35 mouse cellular contexts compared by ENCODE assay signal in the genomic region with DNA sequence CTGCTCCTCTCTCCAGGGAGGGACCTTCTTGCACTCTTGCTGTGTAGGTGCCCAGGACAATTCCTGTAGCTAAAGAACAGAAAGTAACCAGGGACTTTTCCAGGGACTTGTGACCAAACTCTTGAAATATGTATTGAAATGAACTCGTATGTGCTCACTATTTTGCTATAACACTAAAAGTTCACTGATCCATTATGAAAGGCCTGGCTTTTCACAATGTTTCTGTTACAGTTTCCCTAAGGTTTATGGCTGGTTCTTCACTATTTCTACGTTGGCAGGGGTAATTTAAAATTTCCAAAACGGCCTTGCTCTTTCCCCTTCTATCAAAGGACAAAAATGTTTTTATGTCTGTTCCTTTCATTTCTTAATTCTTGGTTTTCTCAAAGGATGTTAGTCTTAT.
"Had no signal": no experiment of that assay in that cellular context is flagged by ENCODE, and none has a peak within 500 bp of the region (broad histone marks: within the 10 kb centered on the region; RNA-seq: fewer than 3 reads in every experiment).

No protein-coding gene starts in this region.

- H3K9ac ChIP-seq: heart, embryonic 12.5 days; heart, embryonic 13.5 days; heart, embryonic 15.5 days; hindbrain, embryonic 12.5 days; hindbrain, embryonic 13.5 days; hindbrain, embryonic 14.5 days; hindbrain, embryonic 15.5 days; kidney, embryonic 15.5 days had no signal

- DNase-seq: heart, postnatal 10 days; heart, postnatal 14 days; heart, postnatal 36 days; heart, postnatal 4 days; kidney, adult 11 months; kidney, adult 18-20 months; kidney, adult 2 months; kidney, adult 8-10 months; kidney, adult 9 months; kidney, postnatal 10 days; kidney, postnatal 14 days; kidney, postnatal 25 days; kidney, postnatal 36 days; kidney, postnatal 4 days; layer of hippocampus, adult 9-11 months; layer of hippocampus, postnatal 36 days had no signal

- ATAC-seq: hindbrain, embryonic 16.5 days; hindbrain, postnatal 0 days; inflammation-experienced regulatory T-cells, adult 6 months; intestine, embryonic 16.5 days; intestine, postnatal 0 days had no signal

- H3K4me1 ChIP-seq: heart, embryonic 10.5 days; heart, embryonic 15.5 days; hindbrain, embryonic 10.5 days; hindbrain, embryonic 12.5 days; hindbrain, embryonic 13.5 days; hindbrain, embryonic 15.5 days; kidney, embryonic 15.5 days had no signal

- H3K4me2 ChIP-seq: heart, embryonic 11.5 days; heart, embryonic 12.5 days; heart, embryonic 13.5 days; heart, embryonic 15.5 days; hindbrain, embryonic 12.5 days; hindbrain, embryonic 13.5 days; hindbrain, embryonic 14.5 days; hindbrain, embryonic 15.5 days; kidney, embryonic 15.5 days had no signal

- H3K9me3 ChIP-seq: heart, embryonic 10.5 days; heart, embryonic 12.5 days; heart, embryonic 13.5 days; heart, embryonic 15.5 days; hindbrain, embryonic 10.5 days; hindbrain, embryonic 12.5 days; hindbrain, embryonic 13.5 days; hindbrain, embryonic 15.5 days; kidney, embryonic 15.5 days had no signal

- H3K36me3 ChIP-seq: heart, embryonic 10.5 days; heart, embryonic 12.5 days; heart, embryonic 13.5 days; heart, embryonic 15.5 days; hindbrain, embryonic 10.5 days; hindbrain, embryonic 12.5 days; hindbrain, embryonic 13.5 days; hindbrain, embryonic 15.5 days; kidney, embryonic 15.5 days had no signal

- H3K27ac ChIP-seq: heart, embryonic 10.5 days; heart, embryonic 13.5 days; heart, embryonic 15.5 days; hindbrain, embryonic 10.5 days; hindbrain, embryonic 12.5 days; hindbrain, embryonic 13.5 days; hindbrain, embryonic 14.5 days; hindbrain, embryonic 15.5 days; hindbrain, postnatal 0 days; kidney, embryonic 15.5 days; kidney, postnatal 0 days; layer of hippocampus, adult 2 months; left cerebral cortex, adult 2 months had no signal

- H3K27me3 ChIP-seq: heart, embryonic 12.5 days; heart, embryonic 13.5 days; heart, embryonic 15.5 days; hindbrain, embryonic 12.5 days; hindbrain, embryonic 13.5 days; hindbrain, embryonic 15.5 days; kidney, embryonic 15.5 days had no signal

- H3K4me3 ChIP-seq: heart, embryonic 10.5 days; heart, embryonic 12.5 days; heart, embryonic 13.5 days; heart, embryonic 15.5 days; hindbrain, embryonic 10.5 days; hindbrain, embryonic 12.5 days; hindbrain, embryonic 13.5 days; hindbrain, embryonic 15.5 days; kidney, embryonic 15.5 days; layer of hippocampus, adult 2 months; left cerebral cortex, adult 2 months had no signal
